Mouse (Mus musculus): ENCODE results near the gene Mark3.

The Mark3 gene

GRCm38 (mm10) chr12:111694880-111695804 is 120.8 kb downstream of the Mark3 start:
- DNase-seq (ENCODE audit: low spot score in 2 of 2) = no peak

GRCm38 (mm10) chr12:111696239-111696638 is 121.9 kb downstream of the Mark3 start:
- DNase-seq (ENCODE audit: low spot score in 2 of 2) = peak in 1 of 2 experiments; percentile 70

- DNase-seq (ENCODE audit: low spot score in 2 of 2) = no peak
Measured at GRCm38 (mm10) chr12:111697708-111698107, 123.4 kb downstream of the Mark3 start.

GRCm38 (mm10) chr12:111698346-111698913 is 124.1 kb downstream of the Mark3 start:
- no peak for DNase-seq (ENCODE audit: low spot score in 2 of 2)

GRCm38 (mm10) chr12:111699542-111699941 is 125.2 kb downstream of the Mark3 start:
- DNase-seq (ENCODE audit: low spot score in 2 of 2) = no peak

GRCm38 (mm10) chr12:111700920-111701458 is 126.7 kb downstream of the Mark3 start:
- DNase-seq (ENCODE audit: low spot score in 2 of 2) = no peak

- no peak for DNase-seq (ENCODE audit: low spot score in 2 of 2)
Measured at GRCm38 (mm10) chr12:111703301-111703700, 129.0 kb downstream of the Mark3 start.

GRCm38 (mm10) chr12:111704609-111705008 is 130.3 kb downstream of the Mark3 start:
- DNase-seq (ENCODE audit: low spot score in 2 of 2) = no peak

- no peak for DNase-seq (ENCODE audit: low spot score in 2 of 2)
Measured at GRCm38 (mm10) chr12:111705186-111705973, 131.1 kb downstream of the Mark3 start.
